7 mouse cellular contexts compared by ENCODE assay signal in the genomic region with DNA sequence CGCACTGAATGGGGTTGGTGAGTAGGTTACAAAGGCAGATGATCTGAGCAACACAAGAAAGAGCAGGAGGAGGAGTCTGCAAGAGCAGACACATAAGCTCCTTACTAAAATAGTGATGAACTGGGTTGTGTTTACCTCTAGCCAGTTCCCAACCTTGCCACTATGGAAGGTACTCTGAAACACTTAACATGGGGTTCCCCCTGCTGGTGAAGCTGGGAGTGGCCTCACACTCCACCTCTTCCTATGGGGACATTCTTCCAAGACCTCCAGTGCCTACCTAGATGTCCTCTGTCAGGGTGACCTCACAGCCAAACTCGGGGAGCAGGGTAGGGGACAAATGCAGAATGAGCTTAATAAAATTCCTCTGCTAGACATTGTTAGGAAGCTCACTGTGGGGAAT.
DNase-seq lines count a peak whose midpoint lies in the region; ATAC-seq lines count a peak whose summit lies in the region.

No protein-coding gene starts in this region.

- DNase-seq in ZHBTc4 (ENCODE audit: low read depth, low spot score): peak; percentile 67
- peak; percentile 39 for DNase-seq in cerebellum, adult 11 months
- peak; percentile 57 to 78 for DNase-seq in heart, postnatal 14 days
- peak; percentile 69 to 80 for DNase-seq in layer of hippocampus, postnatal 10 days (ENCODE audit: low spot score in 2 of 2)
- peak; percentile 11 for DNase-seq in testis, postnatal 14 days (ENCODE audit: low spot score)

- H3K36me3 ChIP-seq in forebrain, embryonic 16.5 days (ENCODE audit: control insufficient read depth, insufficient read depth): no peaks in the 10 kb centered on the region

- no peak overlapping the region for H3K4me3 ChIP-seq in forebrain, embryonic 16.5 days (replicated peaks; ENCODE audit: low read length)

- no peak overlapping the region for H3K4me2 ChIP-seq in forebrain, embryonic 16.5 days (ENCODE audit: low read length)

- no peak overlapping the region for H3K9ac ChIP-seq in forebrain, embryonic 16.5 days (replicated peaks; ENCODE audit: low read depth, low read length)

- H3K4me1 ChIP-seq in forebrain, embryonic 16.5 days (replicated peaks; ENCODE audit: control insufficient read depth, insufficient read depth, low read length): peaks cover 15% of the 10 kb centered on the region

- no peaks in the 10 kb centered on the region for H3K9me3 ChIP-seq in forebrain, embryonic 16.5 days (ENCODE audit: control insufficient read depth, low read length)

- H3K27me3 ChIP-seq in forebrain, embryonic 16.5 days (replicated peaks; ENCODE audit: control insufficient read depth, insufficient read depth, low read length): no peaks in the 10 kb centered on the region

- intact Hi-C loops in heart, postnatal 14 days (cut with DNase I): loop anchor here (5.0 to 10.0 kb wide), 3 partner anchors 150 to 835 kb away; no protein-coding TSS in a partner anchor

- ATAC-seq in forebrain, embryonic 16.5 days: peak; percentile 15; the same call in 1 of the 2 replicates
- ATAC-seq in megakaryocyte progenitor cell, adult 5-6 weeks (replicated peaks; ENCODE audit: poor library complexity): peak; percentile 74

- H3K27ac ChIP-seq in forebrain, embryonic 16.5 days (ENCODE audit: low read length): no peak overlapping the region

- WGBS in forebrain, embryonic 16.5 days: 62% methylated on average over 2 of the region's 2 CpGs

Comparison
In these comparisons a context has a peak if more than half of its experiments do, and no peak if none do; other contexts are left out.
1. DNase-seq: peak in every context shown above with its lines; median percentile 74 in layer of hippocampus, postnatal 10 days; 68 in heart, postnatal 14 days; 67 in ZHBTc4; 39 in cerebellum, adult 11 months; 11 in testis, postnatal 14 days.